Mouse (Mus musculus): ENCODE data around the gene Hpd. TPM values are rescaled to one million over a fixed set of nuclear protein-coding genes. Genes with fewer than 3 reads are reported as not detected.

The Hpd gene
- total and polyA plus RNA-seq, 2 experiments from 2014 or later = not detected

DNA sequence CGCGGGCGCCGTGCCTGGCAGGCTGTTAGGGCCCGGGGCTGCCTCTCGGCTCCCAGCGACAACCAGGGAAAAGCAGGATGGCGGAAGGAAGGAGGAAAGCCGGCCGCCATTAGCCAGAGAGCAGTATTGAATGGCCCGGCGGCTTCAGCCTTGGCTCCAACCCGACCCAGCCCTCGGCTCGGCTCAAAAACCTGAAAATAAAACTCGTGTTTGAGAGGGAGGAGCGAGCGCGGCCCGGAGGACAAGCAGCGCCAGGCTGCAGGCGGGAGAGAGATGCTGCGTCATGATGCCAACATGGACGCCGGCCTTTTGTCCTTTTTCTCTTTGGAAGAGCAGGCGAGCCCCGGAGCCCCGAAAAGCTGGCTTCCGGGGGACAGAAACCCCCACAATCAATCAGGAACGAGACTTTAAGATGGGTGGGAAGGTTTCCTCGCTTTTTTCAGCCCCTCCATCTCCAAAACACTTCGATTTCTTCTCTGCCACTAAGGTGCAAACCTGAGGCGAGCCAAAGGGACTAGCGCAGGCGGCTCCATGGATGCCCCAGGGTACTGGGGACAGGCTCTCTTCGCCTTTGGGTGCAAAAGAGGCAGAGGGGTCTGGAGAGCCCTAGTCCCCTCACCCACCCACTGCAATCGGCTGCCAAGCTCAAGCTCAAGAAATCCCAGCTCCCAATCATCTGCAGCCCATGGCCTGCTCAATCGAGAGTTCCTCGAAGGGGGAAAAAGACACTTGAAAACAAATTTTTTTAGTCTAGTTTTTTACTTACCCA, 43.4 kb downstream of the Hpd start:
- ATAC-seq = peak; percentile 38
- DNase-seq = peak; percentile 90
- TF ChIP-seq CTCF (IDR thresholded peaks at IDR 0.05; ENCODE audit: low read depth) = no peak
- peak overlapping the region; percentile 97 for H3K4me2 ChIP-seq (ENCODE audit: low read depth)
- H3K9me3 ChIP-seq (ENCODE audit: low read length) = no peaks in the 10 kb centered on the region
- no peaks in the 10 kb centered on the region for H3K27me3 ChIP-seq (ENCODE audit: insufficient read depth, low read length)
- peak overlapping the region; percentile 100 for H3K27ac ChIP-seq (ENCODE audit: low read depth, low read length)
- WGBS = 2% methylated on average over 39 of the region's 39 CpGs
- H3K4me3 ChIP-seq (ENCODE audit: low read depth, low read length) = peak overlapping the region; percentile 85
- H3K4me1 ChIP-seq (ENCODE audit: insufficient read depth) = peaks cover 16% of the 10 kb centered on the region
- peak overlapping the region; percentile 100 for H3K9ac ChIP-seq
- H3K36me3 ChIP-seq (ENCODE audit: insufficient read depth) = no peaks in the 10 kb centered on the region

DNA sequence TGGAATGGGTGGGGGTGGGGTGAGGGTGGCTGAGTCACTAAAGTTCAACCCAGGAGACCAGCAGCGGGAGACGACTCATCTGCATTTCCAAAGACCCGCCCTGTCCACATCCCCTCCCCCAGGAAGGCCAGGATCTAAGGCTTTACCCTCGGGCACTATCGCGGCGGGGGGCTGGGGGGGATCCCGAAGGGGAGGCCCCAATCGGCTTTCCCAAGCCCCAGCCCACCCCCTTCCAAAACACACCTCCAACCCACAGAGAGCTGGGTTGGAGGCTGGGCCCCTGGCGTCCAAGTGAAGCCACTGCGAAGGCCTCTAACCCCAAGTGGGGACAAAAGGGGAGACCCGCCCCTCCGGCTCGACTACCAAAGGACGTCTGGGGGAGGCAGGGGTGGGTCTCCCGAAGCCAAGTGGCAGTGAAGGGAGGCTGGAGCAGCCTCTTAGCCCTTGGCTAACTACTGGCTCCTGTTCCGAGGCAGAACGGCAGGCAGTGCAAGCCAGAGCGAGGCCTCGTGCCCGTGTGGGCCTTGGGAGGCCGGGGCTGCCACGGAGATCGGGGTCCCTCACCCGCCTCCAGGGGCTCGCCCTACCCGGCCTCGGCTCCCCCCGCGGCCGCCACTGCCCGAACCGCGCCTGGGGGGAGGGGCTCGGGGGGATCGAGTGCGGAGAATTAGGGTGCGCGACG, 44.2 kb downstream of the Hpd start:
- peak overlapping the region; percentile 100 for H3K9ac ChIP-seq
- TF ChIP-seq CTCF (IDR thresholded peaks at IDR 0.05; ENCODE audit: low read depth) = 0 out of 2 replicates have a peak, but pooled peaks have one; percentile 22
- H3K36me3 ChIP-seq (ENCODE audit: insufficient read depth) = no peaks in the 10 kb centered on the region
- under 1% methylated on average over 40 of the region's 40 CpGs for WGBS
- H3K4me2 ChIP-seq (ENCODE audit: low read depth) = peak overlapping the region; percentile 97
- no peaks in the 10 kb centered on the region for H3K9me3 ChIP-seq (ENCODE audit: low read length)
- H3K4me3 ChIP-seq (ENCODE audit: low read depth, low read length) = peak overlapping the region; percentile 85
- ATAC-seq (peak; percentile 7), DNase-seq (peak; percentile 74)
- peaks cover 18% of the 10 kb centered on the region for H3K4me1 ChIP-seq (ENCODE audit: insufficient read depth)
- H3K27me3 ChIP-seq (ENCODE audit: insufficient read depth, low read length) = no peaks in the 10 kb centered on the region
- peak overlapping the region; percentile 100 for H3K27ac ChIP-seq (ENCODE audit: low read depth, low read length)

DNA sequence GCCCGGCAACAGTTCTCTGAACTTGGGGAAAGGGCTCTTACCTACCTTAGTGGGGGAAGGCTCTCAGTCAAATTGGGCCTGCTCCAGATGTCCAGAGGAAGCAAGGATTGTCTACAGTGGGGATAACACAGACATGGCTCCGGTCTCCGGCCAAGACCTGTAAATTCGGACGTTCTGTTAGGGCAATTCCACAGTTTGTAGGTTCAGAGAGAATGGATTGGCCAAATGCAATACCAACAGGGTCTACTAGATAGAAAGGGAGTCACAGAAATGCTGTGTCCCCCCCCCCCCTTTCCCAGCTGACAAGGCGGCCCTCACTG, 44.7 kb downstream of the Hpd start:
- peak overlapping the region; percentile 100 for H3K27ac ChIP-seq (ENCODE audit: low read depth, low read length)
- DNase-seq (no peak), ATAC-seq (no peak)
- no peaks in the 10 kb centered on the region for H3K27me3 ChIP-seq (ENCODE audit: insufficient read depth, low read length)
- no peaks in the 10 kb centered on the region for H3K36me3 ChIP-seq (ENCODE audit: insufficient read depth)
- no peak for TF ChIP-seq CTCF (IDR thresholded peaks at IDR 0.05; ENCODE audit: low read depth)
- H3K4me1 ChIP-seq (ENCODE audit: insufficient read depth) = peaks cover 18% of the 10 kb centered on the region
- 3% methylated on average over 6 of the region's 6 CpGs for WGBS
- H3K9ac ChIP-seq = peak overlapping the region; percentile 100
- peak overlapping the region; percentile 85 for H3K4me3 ChIP-seq (ENCODE audit: low read depth, low read length)
- H3K4me2 ChIP-seq (ENCODE audit: low read depth) = peak overlapping the region; percentile 97
- no peaks in the 10 kb centered on the region for H3K9me3 ChIP-seq (ENCODE audit: low read length)

DNA sequence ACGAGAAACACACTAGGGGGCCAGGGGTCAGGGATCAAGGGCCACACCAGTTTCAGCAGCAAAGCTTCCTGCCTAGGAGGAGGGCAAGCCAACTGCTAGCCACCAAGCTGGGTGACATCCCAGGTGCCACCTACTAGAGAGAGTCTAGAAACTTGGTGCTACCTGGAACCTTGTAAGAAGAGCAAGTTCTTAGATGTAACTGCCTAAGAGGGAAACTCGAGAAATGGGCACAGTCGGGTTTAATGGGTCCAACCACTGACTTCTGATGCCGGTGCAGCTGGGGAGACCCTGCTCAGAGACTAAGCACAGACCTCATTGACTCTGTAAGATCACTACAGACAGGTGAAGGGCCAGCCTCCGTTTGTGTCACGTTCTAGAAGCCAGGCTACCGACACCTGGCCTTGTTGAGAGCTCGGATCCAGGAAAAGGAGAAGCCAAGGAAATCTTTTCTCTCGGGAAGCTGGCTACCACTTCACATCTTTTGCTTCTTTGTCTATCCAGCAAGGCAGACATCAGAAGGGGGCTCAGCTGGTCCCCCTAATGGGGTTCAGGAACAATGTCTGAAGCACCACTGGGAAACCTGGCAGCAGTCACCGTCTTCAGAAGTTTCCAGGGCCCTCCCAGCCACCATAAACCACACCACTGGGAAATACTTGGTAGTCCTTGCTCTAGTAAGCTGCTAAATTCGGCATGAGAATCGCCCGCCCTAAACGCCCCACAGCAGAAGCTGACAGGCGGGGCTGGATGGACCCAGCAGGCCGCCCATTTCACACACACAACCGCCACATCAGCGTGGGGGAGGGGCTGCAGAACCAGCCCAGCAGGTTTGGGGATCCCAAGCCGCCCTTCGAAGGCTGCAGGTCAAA, 45.2 kb downstream of the Hpd start:
- H3K36me3 ChIP-seq (ENCODE audit: insufficient read depth) = no peaks in the 10 kb centered on the region
- peak overlapping the region; percentile 85 for H3K4me3 ChIP-seq (ENCODE audit: low read depth, low read length)
- H3K27ac ChIP-seq (ENCODE audit: low read depth, low read length) = peak overlapping the region; percentile 100
- 1% methylated on average over 20 of the region's 20 CpGs for WGBS
- peak overlapping the region; percentile 100 for H3K9ac ChIP-seq
- H3K4me1 ChIP-seq (ENCODE audit: insufficient read depth) = peaks cover 18% of the 10 kb centered on the region
- peak; percentile 65 for DNase-seq
- TF ChIP-seq CTCF (IDR thresholded peaks at IDR 0.05; ENCODE audit: low read depth) = no peak
- no peak for ATAC-seq
- peak overlapping the region; percentile 97 for H3K4me2 ChIP-seq (ENCODE audit: low read depth)
- H3K27me3 ChIP-seq (ENCODE audit: insufficient read depth, low read length) = no peaks in the 10 kb centered on the region
- no peaks in the 10 kb centered on the region for H3K9me3 ChIP-seq (ENCODE audit: low read length)

DNA sequence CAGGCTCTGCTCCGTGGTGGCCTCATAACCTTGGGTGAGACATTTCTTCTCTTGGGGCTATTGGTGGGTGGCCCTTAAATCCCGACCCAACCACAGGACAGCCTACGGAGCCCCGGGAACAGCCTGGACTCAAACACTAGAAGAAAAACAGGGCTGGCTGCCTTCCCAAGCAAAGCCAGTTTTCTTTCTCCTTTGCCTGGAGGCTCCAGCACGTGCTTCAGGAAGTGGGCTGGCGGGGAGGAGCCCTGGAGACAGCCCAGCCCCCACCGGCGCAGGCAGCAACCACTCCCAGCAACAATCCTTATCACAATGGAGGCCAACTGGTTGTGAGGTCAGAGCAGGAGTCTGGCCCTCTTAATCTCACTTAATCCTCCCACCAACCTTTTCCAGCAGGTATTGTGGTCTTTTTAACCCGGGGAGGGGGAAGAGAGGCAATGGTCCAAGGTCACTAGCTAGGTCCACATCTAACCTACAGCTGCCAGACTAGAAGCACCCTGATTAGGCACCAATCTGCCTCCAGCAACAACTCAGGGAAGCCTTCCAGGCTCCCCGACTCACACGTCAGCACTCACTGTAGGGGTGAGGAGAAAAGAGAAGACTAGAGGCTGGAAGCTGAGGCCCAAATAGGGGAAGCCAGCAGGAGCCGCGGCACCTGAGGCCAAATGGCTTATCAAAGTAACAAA, 46.0 kb downstream of the Hpd start:
- peak; percentile 23 for ATAC-seq
- no peaks in the 10 kb centered on the region for H3K36me3 ChIP-seq (ENCODE audit: insufficient read depth)

More for the DNA sequence above, 46.0 kb downstream of the Hpd start:
- DNase-seq = peak; percentile 87
- H3K9ac ChIP-seq = peak overlapping the region; percentile 100
- under 1% methylated on average over 13 of the region's 13 CpGs for WGBS
- H3K4me2 ChIP-seq (ENCODE audit: low read depth) = peak overlapping the region; percentile 97
- H3K4me3 ChIP-seq (ENCODE audit: low read depth, low read length) = peak overlapping the region; percentile 85
- H3K27ac ChIP-seq (ENCODE audit: low read depth, low read length) = peak overlapping the region; percentile 100
- H3K27me3 ChIP-seq (ENCODE audit: insufficient read depth, low read length) = no peaks in the 10 kb centered on the region
- no peaks in the 10 kb centered on the region for H3K9me3 ChIP-seq (ENCODE audit: low read length)
- no peak for TF ChIP-seq CTCF (IDR thresholded peaks at IDR 0.05; ENCODE audit: low read depth)
- H3K4me1 ChIP-seq (ENCODE audit: insufficient read depth) = peaks cover 18% of the 10 kb centered on the region
